Mouse (Mus musculus) adrenal gland, postnatal 14 days (tissue): Measurements from ENCODE around the gene Hectd4. TPM values are rescaled to one million over a fixed set of nuclear protein-coding genes. Genes with fewer than 3 reads are reported as not detected.

ENCODE experiments used
- DNase-seq: peaks from one replicate; pipeline ENCODE4 v3.0.0; 2021; ENCODE audit warnings: mixed read lengths
- total RNA-seq: library from RNA; stranded (reverse); gene quantifications from 2 replicates; pipeline ENCODE4 v1.2.3, GENCODE M21; 2021

Hectd4 gene
- total RNA-seq, 1 experiment from 2014 or later, result 27.1 TPM

DNA sequence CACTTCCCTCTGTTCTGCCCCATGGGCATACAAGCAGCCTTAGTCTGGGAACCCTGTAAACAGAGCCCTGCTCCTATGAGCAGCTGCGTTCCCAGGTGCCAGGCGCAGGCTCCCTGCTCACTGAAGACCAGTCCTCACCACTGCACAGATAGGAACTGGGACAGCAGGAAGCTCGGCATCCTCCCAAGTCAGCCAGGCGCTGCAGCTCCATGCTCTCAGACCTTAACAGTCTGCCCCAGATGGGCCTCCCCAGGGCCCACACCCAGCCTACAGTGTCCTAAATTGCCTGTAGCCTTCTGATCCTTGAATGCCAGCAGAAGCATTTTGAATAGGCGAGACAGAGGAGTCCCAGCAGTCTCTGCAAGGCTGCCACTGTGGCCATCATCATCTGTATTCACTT is 141.7 kb downstream of the Hectd4 start:
- no peak for DNase-seq

- DNase-seq, result peak; percentile 36
Observed at GRCm38 (mm10) chr5:121363441-121363840, 143.4 kb downstream of the Hectd4 start.

- no peak for DNase-seq
Observed at GRCm38 (mm10) chr5:121366449-121367225, 146.6 kb downstream of the Hectd4 start.

DNA sequence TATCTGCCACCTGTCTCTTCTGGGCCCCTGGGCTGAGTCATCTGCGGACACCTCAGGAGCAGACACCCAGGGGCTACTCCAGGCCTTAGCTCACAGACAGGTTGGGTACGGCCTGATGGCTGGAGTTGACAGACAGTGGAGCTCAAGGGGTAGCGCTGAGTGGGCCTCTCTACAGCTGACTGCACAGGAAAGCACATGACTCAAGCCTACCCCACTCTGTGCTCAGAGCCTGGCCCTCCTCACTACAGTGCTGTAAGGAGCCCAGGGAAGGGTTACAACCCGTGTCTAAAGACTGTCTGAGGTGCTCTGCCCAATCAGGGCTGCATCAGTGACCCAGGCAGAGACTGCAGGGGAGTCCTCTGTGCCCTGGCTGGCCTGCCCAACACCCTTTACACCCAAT is 147.2 kb downstream of the Hectd4 start:
- DNase-seq, result no peak

- DNase-seq, result no peak
Observed at GRCm38 (mm10) chr5:121371712-121372111, 151.7 kb downstream of the Hectd4 start.

DNA sequence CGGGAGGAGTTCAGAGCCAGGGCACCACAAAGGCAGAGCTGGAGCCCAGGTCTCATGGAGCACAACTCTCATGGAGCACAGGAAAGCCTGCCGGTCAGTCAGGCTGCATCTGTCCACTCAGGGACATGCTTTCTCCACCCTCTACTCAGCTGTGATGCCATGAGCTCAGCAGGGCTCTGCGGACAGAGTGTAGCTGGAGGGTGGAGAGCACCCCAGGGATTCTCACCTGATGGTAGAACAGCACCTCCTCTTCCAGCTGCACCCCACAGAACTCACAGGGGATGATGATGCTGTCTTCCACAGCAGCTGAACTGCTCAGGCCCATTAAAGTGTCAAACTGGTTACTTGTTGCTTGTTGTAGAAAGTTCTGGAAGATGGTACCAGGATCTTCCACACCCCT is 154.8 kb downstream of the Hectd4 start:
- no peak for DNase-seq

GRCm38 (mm10) chr5:121376972-121377371 is 157.0 kb downstream of the Hectd4 start:
- DNase-seq, result peak; percentile 69

DNA sequence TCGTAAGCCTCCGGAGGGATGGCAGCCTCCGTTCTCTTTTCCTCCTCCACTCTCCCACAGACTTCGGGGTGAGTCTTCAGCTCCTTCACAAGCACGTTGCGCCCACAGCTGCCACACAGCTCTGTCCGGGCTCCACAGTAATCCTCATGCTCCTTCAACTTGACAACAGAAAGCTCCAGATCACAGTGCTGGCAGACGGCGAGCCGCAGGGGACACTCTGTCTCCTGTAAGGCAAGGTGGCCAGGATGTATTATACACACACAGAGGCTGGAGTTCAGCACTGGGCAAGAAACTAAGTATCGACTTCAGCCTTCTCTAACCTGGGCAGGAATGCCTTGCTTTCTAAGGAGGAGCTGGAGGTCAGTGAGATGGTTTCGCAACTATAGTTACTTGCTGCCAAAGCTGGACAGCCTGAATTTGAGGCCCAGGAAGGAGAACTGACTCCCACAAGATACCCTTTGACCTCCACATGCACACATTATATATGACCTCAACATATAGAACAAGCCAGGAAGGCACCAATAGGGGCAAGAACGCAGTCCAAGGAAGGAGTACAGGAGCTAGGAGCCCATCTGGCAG is 158.7 kb downstream of the Hectd4 start:
- DNase-seq, result no peak

GRCm38 (mm10) chr5:121380692-121381091 is 160.7 kb downstream of the Hectd4 start:
- DNase-seq, result no peak

- no peak for DNase-seq
Observed at GRCm38 (mm10) chr5:121383857-121384756, 164.1 kb downstream of the Hectd4 start.

- DNase-seq, result peak; percentile 70
Observed at GRCm38 (mm10) chr5:121384757-121385460, 164.9 kb downstream of the Hectd4 start.

DNA sequence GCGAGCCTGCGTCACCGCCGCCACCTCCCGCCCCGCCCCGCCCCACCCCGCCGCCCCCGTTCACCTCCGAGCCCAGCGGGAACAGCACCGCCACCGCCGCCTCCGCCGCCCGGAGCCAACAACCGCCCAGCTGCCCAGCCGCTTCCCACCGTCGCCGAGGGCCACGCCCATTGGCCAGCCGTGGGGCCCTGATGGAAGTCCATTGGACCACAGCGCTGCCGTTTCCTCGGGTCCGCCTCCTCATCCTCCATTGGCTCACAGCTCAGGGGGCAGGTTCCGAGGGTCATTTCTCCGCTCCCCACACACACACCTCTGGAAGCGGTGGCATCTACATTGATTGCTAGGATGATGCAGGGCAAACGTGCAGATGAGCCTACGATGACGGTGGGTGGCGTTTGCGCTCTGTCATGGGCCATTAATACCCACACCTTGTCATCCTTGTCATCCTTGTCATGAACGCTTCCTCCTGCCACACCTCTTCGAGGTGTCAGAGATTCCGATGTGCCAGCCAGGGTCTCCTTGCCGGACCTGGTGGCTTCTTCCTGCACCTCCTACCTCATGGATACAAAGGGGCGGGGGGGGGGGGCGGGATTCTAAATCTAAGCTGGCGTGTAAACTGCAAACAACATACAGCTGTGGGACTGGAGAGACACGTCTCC is 165.6 kb downstream of the Hectd4 start, which contains the start of gene Trafd1:
Gene Trafd1 (minus strand): TSS at position 172 of the 659 bp plus-strand sequence.
- DNase-seq, result peak; percentile 98

- DNase-seq, result no peak
Observed at GRCm38 (mm10) chr5:121386120-121386909, 166.3 kb downstream of the Hectd4 start.

DNA sequence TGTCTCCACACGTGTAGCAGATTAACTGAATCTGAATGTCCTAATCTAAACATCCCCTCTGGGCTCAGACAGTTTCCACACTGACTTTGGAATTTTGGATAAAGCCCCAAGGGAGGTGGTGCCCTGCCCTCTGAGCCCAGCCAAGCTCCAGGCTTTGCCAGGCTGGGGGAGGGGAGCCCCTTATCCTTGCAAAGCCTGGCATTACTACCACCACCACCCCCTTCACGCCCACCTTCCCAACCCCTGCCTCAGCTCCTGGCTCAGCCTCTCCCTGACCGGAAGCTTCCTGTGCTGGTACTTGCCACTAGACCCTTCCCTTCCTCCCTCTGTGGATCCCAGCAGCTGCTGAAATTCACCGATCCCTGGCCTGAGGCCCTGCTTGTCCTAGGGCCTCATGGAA is 167.1 kb downstream of the Hectd4 start:
- peak; percentile 61 for DNase-seq

DNA sequence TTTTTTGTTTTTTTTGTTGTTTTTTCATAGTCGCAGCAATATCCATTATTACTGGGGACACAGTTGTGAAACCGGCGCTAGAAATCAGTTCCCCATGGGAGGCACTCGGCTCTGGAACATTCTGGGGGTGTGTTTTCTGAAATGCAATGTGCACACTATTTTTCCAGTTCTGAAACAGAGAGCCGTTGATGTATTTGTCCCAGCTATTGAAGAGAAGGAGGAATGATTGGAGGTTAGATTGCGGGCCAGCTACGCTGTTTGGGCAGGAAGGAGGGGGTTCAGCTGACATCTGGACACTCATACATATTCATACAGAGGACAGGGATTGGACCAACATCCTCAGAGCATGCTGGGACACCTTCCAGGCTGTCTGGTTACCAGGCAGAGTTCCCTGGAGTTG is 169.1 kb downstream of the Hectd4 start:
- DNase-seq, result peak; percentile 39

DNA sequence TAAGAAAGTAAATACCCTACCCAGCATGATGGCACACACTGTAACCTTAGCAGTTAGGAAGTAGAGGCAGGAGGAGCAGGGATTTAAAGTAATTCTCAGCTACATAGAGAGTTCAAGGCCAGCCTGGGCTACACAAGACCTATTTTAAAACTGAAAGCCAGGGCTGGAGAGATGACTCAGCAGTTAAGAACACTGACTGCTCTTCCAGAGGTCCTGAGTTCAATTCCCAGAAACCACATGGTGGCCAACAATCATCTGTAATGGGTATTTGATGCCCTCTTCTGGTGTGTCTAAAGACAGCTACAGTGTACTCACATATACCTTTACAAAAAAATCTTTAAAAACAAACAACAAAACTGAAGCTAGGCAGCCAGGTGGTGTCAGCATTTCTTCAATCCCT is 169.7 kb downstream of the Hectd4 start:
- DNase-seq, result no peak

DNA sequence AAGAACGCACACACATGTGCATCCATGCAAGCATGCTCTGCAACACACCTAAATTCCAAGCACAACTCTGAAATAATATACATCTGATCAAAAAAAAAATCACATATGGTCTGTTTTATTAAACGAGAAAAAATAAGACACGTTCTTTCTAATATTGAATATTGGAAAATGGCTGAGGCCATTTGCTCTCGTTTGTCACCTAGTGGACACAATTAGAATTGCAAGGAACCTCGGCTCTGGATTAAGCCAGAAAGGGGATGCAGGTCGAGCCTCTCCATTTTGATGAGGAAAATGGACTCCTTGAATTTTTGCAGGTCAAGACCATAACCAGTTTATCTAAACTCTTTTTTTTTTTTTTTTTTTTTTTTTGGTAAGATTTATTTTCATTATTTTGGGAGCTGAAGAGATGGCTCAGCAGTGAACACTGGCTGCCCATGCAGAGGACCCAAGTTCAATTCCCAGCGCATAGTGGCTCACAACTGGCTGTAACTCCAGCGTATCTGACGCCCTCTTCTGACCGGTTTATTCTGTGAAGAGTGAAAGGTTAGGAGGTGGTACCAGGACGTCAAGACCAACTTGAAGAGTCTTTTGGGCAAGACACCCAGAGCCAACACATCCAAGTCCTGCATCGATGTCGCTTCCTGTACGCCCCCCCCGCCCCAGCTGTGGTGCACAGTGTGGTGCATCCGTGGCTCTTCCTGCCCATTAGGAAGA is 172.8 kb downstream of the Hectd4 start:
- DNase-seq, result peak; percentile 61

GRCm38 (mm10) chr5:121393402-121393801 is 173.4 kb downstream of the Hectd4 start:
- no peak for DNase-seq

DNA sequence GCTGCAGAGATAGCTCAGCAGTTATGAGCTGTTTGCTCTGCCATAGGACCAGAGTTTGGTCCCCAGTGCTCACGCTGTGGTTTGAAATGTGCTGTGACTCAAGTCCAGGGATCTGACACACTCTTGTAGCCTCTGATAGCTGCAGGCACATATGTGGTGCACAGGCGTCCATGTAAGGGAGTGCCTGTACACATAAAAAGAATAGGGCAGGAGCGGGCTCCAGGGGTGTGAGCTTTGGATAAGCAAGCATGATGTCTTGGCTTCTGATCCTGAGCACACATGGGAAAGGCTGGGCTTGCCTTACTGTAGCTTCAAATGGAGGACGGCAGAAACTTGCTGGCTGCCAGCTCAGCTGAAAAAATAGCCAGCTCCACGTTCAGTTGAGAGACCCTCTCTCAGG is 175.6 kb downstream of the Hectd4 start:
- no peak for DNase-seq
